Mouse (Mus musculus) ovary, postnatal 10 days (tissue): Measurements from ENCODE around the gene Nckap5.
"Not testable (repeated sequence)": the region's sequence is repeated elsewhere in the genome, so short reads cannot be mapped to it uniquely, and the experiment has no call there.

Experiments
- DNase-seq: peaks from one replicate; pipeline ENCODE4 v3.0.0; 2022; ENCODE audit warnings: low spot score

Nckap5 gene

GRCm38 (mm10) chr1:126018654-126019053, 811.9 kb downstream of the Nckap5 start:
- DNase-seq, result not testable (repeated sequence)

DNA sequence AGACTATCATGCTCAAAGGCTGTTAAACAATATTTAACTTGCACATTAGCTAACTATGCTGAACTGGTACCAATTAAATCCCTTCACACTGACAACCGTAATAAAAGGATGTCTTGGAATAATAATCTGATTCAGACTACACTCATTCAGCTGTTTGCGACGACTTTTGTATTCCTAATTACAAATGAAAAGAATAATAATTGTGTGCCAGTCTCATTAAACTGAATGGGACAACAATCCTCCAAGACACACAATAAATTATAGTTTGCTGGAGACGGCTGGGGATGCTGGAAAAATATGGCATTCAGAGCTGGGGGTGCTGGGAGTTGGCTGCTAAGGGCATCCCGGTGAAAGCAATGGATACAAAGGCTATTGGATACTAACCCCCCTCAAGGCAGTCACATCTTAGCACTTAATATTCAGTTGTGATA, 818.9 kb downstream of the Nckap5 start:
- DNase-seq, result no peak

DNA sequence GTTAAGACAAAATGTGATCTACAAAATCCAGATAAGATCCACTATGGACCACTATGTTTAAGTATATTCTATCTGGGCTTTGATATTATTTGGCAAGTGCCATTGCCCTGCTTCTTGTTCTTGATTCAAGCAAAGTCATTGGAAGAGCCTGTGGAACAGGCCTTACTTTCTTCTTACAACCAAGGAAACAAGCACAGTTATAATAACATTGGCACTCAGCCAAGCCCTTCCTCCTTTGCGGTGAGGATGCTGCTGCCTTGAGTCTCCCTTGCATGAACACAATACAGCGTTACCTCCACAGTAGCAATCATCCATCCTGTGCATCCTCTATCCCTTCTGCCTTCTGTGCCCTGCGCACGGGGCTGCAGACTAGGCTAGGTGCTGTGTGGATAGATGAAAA, 823.0 kb downstream of the Nckap5 start:
- no peak for DNase-seq

DNA sequence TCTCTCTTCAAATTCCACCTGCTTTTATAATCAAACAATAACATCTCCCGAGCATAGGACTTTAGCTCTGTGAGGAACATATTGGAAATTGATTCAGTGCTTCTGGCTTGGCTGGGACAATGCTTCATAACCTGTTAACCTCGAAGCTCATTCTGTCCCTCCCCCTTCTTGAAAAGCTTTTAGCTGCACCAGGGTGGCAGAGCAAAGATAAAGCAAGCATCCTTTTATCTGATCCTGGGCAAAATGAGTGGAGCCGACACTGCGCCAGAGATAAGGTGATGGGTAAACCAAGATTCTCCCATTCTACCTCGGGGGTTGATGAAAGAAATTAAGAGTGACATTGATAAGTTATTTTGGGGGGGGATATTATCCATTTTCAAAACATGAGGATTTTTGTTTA, 824.9 kb downstream of the Nckap5 start:
- no peak for DNase-seq

- no peak for DNase-seq
Measured at GRCm38 (mm10) chr1:125996540-125996939, 834.1 kb downstream of the Nckap5 start.

DNA sequence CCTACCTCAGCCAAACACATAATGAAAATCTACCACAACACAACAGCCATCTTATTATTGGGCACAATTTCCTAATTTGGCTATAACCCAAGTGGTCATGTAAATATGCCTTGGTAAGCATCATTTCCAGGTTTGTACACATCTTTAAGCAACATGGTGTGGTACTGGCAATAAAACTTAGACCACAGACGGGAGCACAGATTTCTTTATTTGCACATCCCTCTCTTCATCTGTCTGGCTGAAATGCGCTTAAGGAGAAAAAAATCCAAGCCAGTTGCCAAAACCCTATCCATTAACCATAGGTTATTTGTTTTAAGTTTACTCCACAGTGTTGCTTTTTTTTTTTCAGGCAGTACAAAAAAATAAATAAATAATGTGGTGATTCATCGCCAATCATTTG, 842.8 kb downstream of the Nckap5 start:
- no peak for DNase-seq

DNA sequence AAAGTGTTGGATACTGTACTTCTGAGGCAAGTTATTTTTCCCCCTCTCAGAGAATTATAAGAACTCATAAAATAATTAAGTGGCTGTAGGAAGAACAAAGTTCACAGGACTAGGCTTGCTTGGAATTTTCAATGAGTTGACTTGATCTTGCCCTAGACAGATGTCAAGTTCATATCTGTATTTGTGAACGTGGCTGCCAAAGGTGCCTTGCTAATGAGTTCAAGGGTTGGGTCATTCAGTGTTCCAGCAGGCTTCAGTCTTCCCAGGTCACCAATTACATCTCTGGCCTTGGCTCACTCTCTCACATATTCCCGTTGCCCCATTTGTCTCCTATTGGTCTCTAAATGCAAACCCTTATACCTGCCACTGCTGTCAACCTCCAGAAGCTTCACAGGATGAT, 846.0 kb downstream of the Nckap5 start:
- DNase-seq, result no peak

DNA sequence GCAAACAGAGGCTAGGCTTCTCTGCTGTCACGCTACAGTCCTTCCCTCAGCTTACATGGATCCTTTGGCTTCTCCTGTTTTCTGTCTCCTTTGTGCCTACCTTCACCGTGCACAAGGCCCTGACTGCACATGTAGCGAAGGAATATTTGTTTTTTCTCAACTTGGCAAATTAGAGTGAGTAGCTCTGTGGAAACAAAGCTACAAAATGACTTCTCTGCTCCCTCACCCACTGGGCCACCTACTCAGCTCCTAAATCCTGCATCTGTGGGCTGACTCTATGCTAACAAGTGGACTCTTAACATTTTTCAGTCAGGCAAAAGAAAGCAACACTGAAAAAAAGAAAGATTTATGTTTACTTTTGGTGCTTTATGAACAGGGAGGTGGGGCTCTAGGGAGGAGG, 856.0 kb downstream of the Nckap5 start:
- no peak for DNase-seq

DNA sequence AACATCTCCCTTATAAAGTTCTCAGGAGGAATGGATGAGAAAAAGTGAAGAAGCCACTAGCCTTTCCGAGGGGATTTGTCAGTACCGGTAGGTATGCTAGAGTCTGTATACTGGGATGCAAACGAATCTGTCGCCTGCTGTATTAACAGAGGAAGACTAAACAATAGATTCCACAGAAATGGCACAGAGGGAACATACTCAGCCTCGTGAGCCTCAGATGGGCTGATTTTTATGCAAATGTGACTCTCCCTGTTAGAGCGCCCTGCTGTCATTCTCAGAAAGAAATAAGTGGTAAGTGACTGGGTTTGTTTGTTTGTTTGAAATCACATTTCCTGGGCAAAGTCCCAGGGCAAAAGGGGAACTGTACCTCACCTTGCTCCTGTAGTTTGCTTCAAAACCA, 858.7 kb downstream of the Nckap5 start:
- no peak for DNase-seq

- no peak for DNase-seq
Measured at GRCm38 (mm10) chr1:125967671-125968070, 862.9 kb downstream of the Nckap5 start.

GRCm38 (mm10) chr1:125951026-125951425, 879.6 kb downstream of the Nckap5 start:
- DNase-seq, result no peak

GRCm38 (mm10) chr1:125949076-125949475, 881.5 kb downstream of the Nckap5 start:
- DNase-seq, result no peak

DNA sequence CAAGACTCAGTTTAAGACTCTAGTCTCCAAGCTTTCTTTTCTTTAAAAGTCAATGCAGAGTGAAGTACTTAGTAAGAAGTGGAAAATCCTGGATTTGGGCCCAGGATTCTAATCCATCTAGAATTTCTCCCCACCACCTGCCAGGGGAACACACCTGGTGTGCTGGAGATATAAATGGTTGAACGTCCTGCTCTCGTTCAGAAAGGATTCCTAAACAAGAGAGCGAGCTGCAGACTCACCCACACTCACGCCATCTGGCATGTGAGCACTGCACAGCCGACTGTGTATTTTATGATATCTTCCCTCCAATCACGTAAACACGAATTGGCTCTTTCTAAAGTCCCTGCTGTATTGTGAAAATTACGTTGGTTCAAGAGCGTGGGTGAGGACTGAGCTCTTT, 885.5 kb downstream of the Nckap5 start:
- DNase-seq, result no peak

- no peak for DNase-seq
Measured at GRCm38 (mm10) chr1:125943305-125943704, 887.3 kb downstream of the Nckap5 start.

GRCm38 (mm10) chr1:125925486-125925885, 905.1 kb downstream of the Nckap5 start:
- no peak for DNase-seq

DNA sequence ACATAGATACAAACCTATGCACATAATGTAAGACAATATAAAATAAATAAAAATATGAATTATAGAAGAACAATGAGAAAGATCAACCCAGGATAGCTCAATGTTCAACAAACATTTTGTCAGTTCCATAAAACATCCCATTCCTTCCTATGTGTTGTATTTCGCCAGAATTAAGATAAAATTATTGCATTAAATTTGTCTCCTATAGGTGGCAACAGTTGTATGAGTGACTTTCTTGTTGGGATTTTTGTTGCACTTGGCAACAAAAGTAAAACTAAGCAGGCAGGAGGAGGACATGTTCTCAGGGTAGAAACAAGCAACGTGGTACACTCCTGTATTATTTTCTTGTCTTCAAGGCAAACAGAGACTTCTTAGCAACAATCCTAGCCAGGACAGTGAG, 907.5 kb downstream of the Nckap5 start:
- DNase-seq, result no peak

DNA sequence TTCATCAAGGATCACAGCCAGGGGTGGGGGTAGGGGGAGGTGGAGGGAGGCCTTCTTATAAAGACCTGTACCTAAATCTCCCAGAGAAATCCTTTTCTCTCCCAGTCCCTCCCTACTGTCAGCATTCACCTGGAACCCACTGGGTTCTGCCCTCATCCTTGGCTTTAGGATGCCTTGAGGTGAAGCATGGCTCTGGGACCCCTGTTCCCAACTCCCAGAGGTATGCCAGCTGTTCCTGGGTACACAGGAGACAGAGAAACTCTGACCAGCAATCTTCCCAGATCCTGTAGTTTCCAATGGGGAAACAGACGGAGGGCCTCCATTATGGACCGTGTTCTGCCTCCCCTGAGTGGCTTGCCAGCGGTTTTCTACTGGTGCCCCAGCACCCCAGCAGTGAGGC, 909.9 kb downstream of the Nckap5 start:
- DNase-seq, result no peak

DNA sequence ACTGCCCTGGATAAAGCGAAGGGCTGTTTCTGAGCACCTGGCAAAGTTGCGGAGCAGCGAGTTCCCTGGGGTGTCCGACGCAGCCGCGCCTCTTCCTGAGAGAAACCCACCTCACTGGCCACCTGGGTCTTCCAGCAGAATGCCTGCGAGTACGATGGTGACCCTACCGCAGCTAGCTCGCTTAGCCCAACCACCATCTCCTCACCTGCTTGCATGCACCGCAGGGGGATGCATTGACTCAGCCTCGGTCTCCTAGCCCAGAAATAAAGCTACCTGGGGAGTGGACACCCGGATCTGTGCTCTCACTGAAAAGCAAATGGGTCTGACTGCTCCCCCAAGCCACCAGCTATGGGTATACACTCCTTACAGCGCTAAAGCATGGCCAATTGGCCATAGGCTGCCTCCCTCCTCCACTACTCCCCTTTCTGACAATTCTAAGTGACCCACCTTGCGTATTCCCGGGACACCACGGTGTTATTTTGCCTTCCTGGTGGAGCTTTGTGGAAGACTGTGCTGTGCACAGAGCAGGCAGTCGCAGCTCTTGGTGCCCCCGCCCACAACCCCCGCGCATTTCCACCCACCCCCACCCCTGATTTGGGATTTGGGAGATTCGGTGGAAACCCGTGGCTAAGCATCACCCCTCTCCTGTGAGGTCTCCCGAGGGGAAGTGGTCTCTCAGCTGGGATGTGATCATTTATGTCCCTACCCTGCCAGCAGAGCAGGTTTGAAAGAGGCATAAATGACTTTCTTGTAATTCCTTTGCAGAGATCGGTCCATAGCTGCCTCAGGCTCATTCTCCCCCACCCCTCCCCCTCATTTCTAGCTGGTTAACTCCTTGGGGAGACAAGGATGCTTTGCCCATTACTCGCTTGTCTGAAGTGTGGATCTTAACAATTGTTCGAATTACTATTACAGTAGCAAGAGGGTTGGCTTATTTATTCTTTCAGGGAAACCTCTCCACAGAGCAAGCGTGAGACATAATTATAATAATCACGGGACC, 917.7 kb downstream of the Nckap5 start, which contains the start of gene Lypd1:
Gene Lypd1, minus strand, starts transcription at position 501 of the 1,000 bp plus-strand sequence.
- no peak for DNase-seq

- DNase-seq, result peak; percentile 1
Measured at GRCm38 (mm10) chr1:125911901-125912445, 918.6 kb downstream of the Nckap5 start.

GRCm38 (mm10) chr1:125911337-125911900, 919.2 kb downstream of the Nckap5 start:
- peak; percentile 2 for DNase-seq

- no peak for DNase-seq
Measured at GRCm38 (mm10) chr1:125910871-125911265, 919.7 kb downstream of the Nckap5 start.

- DNase-seq, result peak; percentile 2
Measured at GRCm38 (mm10) chr1:125910211-125910870, 920.3 kb downstream of the Nckap5 start.
